Mouse (Mus musculus) adrenal gland, adult 18-20 months (tissue): ENCODE data around the gene Itgb2. TPM values are rescaled to one million over a fixed set of nuclear protein-coding genes. Genes with fewer than 3 reads are reported as not detected.

Source experiments
- DNase-seq, 2 experiments: peaks; one replicate each; pipeline ENCODE4 v3.0.0; 2021 to 2022; ENCODE audit warnings: low spot score in 2 of 2
- total RNA-seq, 2 experiments: library from RNA; stranded (reverse); gene quantifications; 1 replicate in 1 of 2; 2 replicates in 1 of 2; pipeline ENCODE4 v1.2.3; 2021

Itgb2 gene
- total RNA-seq, 2 experiments from 2014 or later = 7.8 to 16.2 TPM

DNA sequence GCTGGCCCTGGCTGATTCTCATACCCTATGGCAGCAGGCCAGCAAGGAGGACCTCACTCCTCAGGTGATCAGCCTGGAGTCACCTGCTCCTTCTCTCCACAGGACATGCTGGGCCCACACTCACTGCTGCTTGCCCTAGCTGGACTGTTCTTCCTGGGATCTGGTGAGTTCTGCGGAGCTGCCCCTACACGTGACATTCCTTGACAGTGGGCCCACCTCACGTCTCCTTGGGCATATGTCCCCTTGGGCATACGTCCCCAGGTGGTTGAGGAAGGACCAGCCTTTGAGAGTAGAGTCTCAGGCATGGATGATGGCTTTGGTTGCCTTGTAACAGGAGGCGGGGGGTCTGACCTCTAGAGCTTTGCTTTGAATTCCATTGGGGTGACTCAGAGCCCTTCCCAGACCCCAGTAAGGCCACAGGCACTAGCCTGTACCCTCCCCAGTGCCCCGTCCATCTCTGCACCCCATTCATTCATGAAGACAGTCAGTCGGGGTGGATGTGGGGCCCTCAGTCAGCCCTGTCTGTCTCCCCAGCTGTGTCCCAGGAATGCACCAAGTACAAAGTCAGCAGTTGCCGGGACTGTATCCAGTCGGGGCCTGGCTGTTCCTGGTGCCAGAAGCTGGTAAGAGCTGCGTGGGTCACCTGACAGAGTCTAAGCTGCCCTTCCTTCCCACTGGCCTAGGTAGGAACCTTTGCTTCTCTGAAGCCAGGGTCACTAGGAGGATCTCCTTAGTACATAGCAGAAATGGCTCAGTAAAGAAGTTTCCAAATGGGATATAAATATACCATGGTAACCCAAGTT lies 12.0 kb downstream of the Itgb2 start:
- no peak for DNase-seq

DNA sequence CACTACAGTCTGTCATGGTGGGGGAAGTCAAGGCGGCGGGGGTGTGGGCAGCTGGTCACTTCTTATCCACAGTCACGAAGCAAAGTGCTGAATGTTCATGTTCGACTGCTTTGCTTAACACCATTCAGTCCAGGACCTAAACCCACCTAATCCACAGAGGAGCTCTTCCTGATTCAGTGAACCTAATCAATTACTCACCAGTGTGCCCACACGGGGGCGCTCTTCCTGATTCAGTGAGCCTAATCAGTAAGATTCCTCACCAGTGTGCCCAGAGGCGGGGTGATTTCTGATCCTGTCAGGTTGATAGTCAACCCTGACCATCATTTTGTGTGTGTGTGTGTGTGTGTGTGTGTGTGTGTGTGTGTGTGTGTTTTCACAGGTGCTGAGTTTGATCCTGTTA lies 13.2 kb downstream of the Itgb2 start:
- peak in 1 of 2 experiments; percentile 68 for DNase-seq

DNA sequence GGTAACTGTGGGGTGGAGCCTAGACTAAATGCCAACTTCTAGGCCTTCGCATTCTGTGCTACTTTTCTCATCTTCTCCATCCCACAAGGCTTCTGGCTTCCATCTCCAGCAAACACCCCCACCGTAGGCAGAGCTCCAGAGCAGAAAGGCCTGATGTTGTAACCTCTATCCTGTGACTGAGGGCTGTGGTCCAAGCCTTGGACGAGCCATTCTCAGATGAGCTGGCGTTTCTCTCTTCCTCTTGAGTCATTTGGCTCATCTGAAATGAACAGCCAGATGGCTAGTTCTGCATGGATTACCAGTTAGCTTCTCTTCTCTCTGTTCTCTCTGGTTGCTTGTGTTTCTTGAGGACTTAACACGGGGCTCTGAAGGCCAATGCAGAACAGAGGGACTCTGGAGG lies 14.9 kb downstream of the Itgb2 start:
- DNase-seq = peak in 1 of 2 experiments; percentile 49

DNA sequence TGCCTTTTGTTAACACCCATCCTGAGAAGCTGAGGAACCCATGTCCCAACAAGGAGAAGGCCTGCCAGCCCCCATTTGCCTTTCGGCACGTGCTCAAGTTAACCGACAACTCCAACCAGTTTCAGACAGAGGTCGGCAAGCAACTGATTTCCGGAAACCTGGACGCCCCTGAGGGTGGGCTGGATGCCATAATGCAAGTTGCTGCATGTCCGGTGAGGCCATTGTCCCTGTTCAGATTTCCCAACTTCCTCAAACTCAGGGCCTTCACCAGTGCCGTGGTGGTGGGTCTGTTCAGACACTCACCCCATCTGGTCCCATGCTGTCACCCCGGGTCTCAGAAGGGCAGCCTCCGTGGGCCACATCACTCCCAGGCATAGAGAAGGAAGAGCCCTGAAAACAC lies 18.5 kb downstream of the Itgb2 start:
- no peak for DNase-seq

DNA sequence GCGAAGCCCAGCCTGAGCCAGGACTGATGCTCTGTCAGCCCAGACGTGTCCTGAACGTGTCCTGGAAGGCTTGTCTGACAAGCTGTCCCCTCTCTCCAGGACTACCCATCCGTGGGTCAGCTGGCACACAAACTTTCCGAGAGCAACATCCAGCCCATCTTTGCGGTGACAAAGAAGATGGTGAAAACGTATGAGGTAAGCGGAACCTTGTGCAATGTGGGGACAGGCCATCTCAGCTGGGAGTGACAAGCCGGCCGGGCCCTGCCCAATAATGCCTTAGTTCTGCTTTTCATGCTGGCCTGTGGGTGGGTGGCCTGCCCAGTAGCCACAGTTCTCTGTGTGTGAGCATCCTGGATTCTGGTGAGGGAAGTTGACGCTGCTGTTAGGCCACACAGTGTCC lies 20.8 kb downstream of the Itgb2 start:
- DNase-seq = no peak

DNA sequence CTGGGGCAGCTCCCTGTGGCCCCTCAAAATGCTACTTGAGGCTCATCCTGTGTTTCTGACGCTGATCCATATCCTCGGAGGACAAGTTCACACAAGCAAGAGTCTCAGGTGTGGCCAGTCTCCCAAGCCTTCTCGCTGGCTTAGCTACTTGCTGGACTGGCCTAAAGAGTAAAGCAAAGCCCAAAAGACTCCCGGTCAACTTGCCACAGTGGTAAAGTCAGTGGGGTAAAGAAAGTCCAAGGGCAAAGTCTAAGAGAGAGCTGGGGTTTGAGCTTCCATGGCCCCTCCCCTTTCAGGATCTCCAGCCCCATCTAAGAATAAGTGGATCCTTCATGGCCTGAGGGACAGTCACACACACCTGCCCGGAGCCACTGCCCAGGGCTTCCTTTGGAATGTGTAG lies 22.1 kb downstream of the Itgb2 start:
- no peak for DNase-seq

DNA sequence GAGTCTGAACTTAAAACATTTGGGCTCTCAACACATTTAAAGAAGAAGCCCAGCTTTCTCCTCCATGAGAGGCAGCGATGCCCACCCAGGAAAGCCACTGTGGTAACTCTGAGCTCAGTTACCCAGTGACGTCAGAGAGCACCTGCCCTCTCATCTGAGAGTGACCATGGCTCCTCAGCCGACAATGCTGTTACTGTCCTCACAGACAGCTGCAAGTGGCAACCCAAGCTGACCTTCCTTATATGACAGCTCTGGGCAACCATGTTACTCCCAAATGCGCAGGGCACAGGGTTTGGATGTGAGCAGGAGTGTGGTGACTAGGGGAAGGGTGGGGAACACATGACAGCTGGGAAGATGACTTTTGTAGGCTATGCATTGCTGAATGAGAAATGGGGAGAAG lies 23.2 kb downstream of the Itgb2 start:
- no peak for DNase-seq

DNA sequence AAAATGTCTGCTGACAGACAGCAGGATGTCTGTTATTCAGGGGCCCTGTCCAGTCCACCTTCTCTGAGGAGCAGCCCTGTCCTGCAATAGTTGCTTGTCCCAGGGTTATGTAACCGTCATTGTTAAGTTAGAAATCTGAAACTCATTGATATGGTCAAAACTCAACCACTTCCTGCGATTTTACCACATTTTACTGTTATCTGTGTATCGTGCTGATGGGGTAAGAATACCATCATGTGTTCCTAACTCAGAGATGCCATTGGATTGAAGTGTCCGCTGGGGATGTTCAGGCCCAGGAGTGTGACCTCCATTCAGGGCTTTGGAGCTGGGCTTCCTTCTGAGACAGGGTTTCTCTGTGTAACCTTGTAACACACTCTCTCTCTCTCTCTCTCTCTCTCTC lies 24.9 kb downstream of the Itgb2 start:
- no peak for DNase-seq

DNA sequence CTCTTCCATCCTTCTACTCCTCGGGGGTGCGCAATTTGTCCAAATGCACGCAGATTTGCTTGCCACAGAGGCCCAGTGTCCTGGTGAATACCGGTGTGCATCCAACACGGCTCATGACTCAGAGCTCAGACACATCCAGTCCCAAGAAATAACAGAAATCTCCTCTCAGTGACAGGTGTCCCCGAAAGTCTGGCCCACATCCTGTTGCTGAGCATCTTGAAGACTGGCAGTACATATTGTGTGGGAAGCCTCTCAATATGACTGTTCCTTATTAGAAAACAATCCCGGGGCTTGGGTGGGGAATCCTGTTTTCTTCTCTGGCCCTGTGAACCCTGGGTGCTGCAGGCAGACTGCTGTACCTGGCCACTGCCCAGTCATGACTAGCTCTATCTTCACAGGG lies 26.6 kb downstream of the Itgb2 start:
- no peak for DNase-seq

DNA sequence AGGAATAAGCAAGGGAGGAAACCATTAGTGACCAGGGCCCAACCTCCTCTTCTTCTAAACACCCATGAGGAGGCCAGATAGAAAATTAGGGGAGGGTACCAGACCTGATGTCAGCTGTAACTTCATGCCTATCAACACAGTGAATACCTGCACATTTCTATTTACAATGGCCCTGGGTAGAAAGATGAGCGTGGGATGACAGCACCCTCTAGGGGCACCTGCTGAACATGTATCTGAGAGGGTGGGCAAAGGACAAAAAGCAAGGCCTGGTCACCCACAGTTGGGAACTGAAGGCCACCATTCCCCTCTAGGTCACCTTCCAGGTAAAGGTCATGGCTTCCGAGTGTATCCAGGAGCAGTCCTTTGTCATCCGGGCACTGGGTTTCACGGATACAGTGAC lies 27.6 kb downstream of the Itgb2 start:
- DNase-seq = no peak

DNA sequence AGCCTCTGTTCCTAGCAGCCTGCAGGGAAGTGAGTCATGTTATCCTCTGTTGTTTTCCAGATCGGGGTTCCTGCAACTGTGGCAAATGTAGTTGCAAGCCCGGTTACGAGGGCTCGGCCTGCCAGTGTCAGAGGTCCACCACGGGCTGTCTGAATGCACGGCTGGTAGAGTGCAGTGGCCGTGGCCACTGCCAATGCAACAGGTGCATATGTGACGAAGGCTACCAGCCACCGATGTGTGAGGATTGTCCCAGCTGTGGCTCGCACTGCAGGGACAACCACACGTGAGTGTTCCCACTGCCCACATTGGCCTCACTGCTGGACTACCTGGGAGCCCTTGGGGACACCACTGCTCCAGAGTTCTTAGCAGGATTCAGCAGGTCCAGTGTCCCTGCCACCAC lies 30.0 kb downstream of the Itgb2 start:
- DNase-seq = no peak

DNA sequence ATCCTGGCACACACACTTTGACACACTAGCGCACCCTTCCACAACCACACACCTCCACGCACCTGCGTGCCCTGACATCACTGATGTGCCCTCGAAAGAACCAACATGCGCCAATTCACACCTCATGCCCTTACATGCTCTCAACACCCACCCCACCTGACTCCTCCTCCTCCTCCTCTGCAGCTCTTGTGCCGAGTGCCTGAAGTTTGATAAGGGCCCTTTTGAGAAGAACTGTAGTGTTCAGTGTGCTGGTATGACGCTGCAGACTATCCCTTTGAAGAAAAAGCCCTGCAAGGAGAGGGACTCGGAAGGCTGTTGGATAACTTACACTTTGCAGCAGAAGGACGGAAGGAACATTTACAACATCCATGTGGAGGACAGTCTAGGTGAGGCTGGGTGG lies 30.8 kb downstream of the Itgb2 start:
- no peak for DNase-seq

DNA sequence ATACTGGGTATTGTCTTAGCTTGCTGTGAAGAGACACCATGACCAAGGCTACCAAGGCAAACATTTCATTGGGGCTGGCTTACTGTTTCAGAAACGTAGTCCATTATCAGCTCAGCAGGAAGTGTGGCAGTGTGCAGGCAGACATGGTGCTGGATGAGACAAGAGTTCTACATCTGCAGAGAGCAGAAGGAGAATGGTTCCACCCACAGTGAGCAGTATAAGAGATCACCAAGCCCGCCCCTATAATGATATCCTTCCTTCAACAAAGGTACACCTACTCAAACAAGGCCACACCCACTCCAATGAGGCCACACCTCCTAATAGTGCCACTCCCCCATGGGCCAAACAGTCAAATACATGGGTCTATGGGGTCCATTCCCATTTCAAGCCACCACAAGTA lies 31.5 kb downstream of the Itgb2 start:
- DNase-seq = no peak

DNA sequence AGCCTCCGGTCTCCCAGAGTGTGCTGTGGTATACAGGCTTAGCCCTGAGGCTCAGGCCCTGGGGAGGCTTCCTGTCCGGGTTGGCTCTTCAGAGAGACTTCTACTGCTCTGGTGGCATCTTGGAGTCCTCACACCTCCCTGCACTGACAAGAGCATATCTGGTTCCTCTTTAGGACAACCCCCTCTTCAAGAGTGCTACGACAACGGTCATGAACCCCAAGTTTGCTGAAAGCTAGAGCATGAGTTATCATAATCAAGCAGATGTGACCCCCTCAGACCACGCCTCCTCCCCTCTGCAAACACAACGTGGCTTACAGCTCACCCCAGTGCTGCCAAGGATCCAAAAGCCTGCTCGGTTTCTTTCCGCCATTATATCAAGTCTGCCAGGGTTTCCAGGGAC lies 35.0 kb downstream of the Itgb2 start:
- DNase-seq = no peak

DNA sequence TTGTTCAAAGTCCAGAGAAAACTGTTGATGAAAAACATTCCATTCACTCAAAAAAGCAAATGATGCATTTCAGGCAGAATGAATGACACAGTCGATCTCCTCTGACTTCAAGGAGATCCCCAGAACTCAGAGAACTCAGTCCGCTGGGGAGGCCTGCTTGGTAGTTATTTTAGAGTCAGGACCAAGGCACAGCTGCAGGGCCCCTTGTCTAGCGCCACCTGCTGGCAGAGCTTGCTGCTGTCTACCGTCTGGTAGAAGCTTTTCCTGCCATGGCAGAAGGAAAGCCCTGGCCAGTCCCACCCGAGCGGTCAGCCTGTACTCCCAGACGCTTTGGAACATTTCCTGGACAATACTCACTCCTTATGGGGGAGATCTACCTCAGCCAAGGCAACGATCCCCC lies 36.6 kb downstream of the Itgb2 start:
- peak; percentile 89 to 94 for DNase-seq

DNA sequence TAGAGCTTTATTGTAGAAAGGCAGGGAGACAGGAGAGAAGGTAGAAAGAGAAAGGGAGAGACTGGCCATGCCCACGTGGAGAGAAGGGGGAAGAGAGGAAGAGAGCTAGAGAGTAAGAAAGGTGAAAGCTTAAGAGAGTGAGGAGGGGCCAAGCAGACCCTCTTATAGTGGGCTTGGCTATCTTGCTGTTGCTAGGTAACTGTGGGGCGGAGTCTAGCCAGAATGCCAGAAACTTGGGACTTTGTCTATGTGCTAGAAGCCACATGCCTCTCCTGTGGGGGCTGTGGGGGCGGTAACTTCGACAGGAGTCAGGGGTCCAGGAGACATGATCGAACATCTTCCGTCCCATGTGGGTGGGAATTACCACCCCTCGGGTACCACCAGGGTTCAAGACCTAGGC lies 39.4 kb downstream of the Itgb2 start:
- DNase-seq = no peak

DNA sequence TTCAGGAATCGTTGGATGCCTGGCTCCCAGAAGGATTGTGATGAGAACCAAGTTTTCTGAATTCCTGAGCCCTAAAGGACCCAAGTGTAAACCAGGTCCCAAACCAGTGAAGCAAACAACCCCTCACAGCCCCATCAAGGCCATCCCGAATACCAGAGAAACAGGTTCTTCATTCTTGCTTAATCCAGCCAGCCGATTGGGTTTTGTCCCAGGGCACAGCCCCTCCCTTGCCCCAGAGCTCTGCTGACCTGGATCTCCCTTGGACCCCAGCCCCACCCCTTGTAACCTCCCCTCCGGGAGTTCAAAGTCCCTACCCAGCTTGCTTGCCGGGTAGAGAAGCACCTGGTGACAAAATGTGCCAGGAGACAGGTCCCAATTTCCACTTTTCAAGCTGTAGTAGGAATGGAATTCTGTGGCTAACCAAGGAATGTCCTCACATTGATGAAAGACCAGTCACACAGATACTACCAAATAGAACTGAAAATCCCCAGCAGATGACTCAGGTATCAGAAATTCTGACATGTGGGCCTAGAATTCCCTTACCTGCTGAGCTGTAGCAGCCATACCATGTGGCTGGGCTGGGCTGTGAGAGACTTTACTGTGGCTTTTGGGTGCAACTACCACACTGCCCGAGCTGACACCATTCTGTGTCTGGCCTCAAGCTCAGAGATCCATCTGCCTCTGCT lies 40.1 kb downstream of the Itgb2 start:
- DNase-seq = peak in 1 of 2 experiments; percentile 15

DNA sequence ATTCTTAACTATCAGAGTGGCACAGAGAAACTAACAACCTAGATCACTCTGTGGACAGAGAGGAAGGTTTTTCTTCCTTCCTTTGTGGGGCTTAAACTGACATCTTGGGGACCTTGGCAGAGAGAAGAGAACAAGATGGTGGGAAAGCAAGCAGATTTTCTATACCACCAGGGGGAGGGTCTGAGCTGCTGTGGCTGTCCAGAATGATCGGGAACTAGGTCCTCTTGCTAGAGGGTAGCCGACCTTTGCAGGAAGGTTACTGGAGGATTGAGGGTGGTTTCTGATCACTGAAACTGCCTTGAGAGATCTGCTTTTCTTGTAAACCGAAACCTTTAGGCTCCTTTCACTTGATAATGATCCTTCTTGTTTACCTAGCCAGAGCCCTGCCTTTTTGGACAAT lies 42.2 kb downstream of the Itgb2 start:
- DNase-seq = no peak

DNA sequence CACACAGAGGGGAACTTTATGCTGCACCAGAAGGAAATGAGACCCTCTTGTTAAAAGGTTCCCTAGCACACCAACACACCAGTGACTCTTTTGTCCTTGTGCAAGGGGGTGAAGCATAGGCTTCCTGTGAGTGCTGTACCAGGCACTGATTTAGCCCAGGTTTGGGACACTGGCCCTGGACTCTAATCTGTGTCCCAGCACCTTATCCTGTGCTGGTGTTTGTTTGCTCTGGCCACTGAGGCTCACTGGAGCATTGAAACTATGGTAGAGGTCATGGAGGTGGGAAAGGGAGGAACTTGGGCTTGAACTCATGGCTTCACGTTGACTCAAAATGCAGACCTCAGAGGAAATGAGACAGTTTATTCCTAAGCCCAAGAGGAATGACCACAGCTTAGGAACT lies 43.1 kb downstream of the Itgb2 start:
- no peak for DNase-seq

DNA sequence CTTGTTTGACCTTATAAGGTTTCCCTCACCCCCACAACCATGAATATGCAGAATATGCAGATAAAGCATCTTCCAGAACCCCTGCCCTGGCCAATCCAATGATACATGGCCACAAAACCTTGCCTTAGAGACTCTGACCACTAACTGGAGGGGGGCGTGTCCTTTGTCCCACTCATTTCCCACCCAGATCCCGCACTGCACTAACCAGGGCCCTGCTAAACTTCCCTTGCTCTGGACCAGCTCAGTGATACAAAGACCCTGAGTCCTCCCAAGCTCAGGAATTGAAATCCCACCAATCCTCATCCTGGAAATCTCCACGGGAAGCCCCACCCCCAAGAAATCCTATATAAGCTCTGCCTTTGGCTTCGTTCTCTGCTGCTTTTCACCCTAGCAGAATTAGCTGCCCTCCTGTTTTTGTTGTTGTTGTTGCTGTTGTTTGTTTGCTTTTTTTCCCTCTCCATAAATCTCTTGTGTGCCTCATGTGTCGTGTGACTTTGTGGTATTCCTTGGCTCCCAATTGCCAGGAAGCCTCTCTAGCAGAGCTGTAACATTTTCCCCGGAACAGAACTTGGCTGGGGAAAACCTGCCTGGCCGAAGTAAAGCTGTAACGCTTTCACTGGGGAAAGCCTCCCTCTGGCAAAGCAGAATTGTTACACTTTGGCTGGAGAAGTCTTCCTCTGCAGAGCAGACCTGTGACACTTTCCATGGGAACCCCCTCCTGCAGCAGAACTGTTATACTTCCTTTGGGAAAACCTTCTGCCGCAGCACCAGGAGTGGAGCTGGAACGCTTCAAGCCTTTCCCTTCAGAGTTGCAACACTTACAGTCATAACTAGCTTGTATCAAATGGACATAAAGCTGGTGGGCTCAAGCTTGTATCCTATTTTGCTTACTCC lies 50.2 kb downstream of the Itgb2 start:
- DNase-seq = no peak

DNA sequence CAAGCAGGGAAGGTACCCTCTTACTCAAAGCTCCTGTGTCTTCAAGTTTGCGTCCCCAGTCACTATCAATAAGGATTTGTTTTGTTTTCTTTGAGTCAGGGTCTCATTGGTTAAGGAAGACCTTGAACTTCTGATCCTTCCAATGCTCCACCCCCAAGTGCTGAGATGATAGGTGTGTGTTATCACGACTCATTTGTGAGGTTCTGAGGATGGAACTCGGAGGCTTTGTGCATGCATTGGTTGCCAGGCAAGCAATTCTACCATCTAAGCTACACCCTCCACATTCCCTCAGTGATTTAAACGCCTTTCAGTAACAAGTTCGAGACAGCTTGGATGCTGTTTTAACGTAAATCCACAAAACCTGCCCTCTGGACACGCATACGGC lies 51.0 kb downstream of the Itgb2 start:
- no peak for DNase-seq
